Mouse (Mus musculus) spleen, postnatal 36 days (tissue): ENCODE data around the gene Ccdc190.

Source experiments
- DNase-seq, 2 experiments: peaks; one replicate each; pipeline ENCODE4 v3.0.0; 2022; ENCODE audit warnings: low spot score in 2 of 2, mixed read lengths in 1 of 2

Gene Ccdc190

GRCm38 (mm10) chr1:169928454-169928971, at the start of gene Ccdc190:
TSS of gene Ccdc190 (plus strand) at chr1:169928648.
- DNase-seq, result no peak

- DNase-seq, result no peak
Measured at GRCm38 (mm10) chr1:169879060-169879459, 49.4 kb upstream of the Ccdc190 start.

GRCm38 (mm10) chr1:169880181-169880580, 48.3 kb upstream of the Ccdc190 start:
- DNase-seq, result no peak

- DNase-seq, result no peak
Measured at GRCm38 (mm10) chr1:169883081-169883565, 45.3 kb upstream of the Ccdc190 start.

GRCm38 (mm10) chr1:169889250-169889649, 39.2 kb upstream of the Ccdc190 start:
- no peak for DNase-seq

- no peak for DNase-seq
Measured at GRCm38 (mm10) chr1:169893976-169894375, 34.5 kb upstream of the Ccdc190 start.

GRCm38 (mm10) chr1:169895686-169896085, 32.8 kb upstream of the Ccdc190 start:
- DNase-seq, result no peak

- no peak for DNase-seq
Measured at GRCm38 (mm10) chr1:169897916-169898315, 30.5 kb upstream of the Ccdc190 start.

GRCm38 (mm10) chr1:169898607-169899006, 29.8 kb upstream of the Ccdc190 start:
- no peak for DNase-seq

GRCm38 (mm10) chr1:169900771-169901336, 27.6 kb upstream of the Ccdc190 start:
- no peak for DNase-seq

- no peak for DNase-seq
Measured at GRCm38 (mm10) chr1:169909163-169909562, 19.3 kb upstream of the Ccdc190 start.

- no peak for DNase-seq
Measured at GRCm38 (mm10) chr1:169909659-169910058, 18.8 kb upstream of the Ccdc190 start.

GRCm38 (mm10) chr1:169910751-169911150, 17.7 kb upstream of the Ccdc190 start:
- no peak for DNase-seq

- DNase-seq, result no peak
Measured at GRCm38 (mm10) chr1:169911526-169911925, 16.9 kb upstream of the Ccdc190 start.

GRCm38 (mm10) chr1:169916659-169917058, 11.8 kb upstream of the Ccdc190 start:
- no peak for DNase-seq

GRCm38 (mm10) chr1:169917115-169917796, 11.2 kb upstream of the Ccdc190 start:
- no peak for DNase-seq

- no peak for DNase-seq
Measured at GRCm38 (mm10) chr1:169917998-169918397, 10.4 kb upstream of the Ccdc190 start.

GRCm38 (mm10) chr1:169919211-169919610, 9.2 kb upstream of the Ccdc190 start:
- DNase-seq, result peak in 1 of 2 experiments; percentile 15

GRCm38 (mm10) chr1:169921710-169922211, 6.7 kb upstream of the Ccdc190 start:
- no peak for DNase-seq

GRCm38 (mm10) chr1:169924567-169924966, 3.9 kb upstream of the Ccdc190 start:
- no peak for DNase-seq

GRCm38 (mm10) chr1:169927753-169928369, 587 bp upstream of the Ccdc190 start:
- no peak for DNase-seq

GRCm38 (mm10) chr1:169931698-169932097, 3.2 kb downstream of the Ccdc190 start:
- DNase-seq, result no peak
